Mouse (Mus musculus): Measurements from ENCODE around the gene Emc10. TPM values are rescaled to one million over a fixed set of nuclear protein-coding genes. Genes with fewer than 3 reads are reported as not detected.

Emc10 gene
- polyA plus RNA-seq, 1 experiment from 2014 or later, result 133 TPM

DNA sequence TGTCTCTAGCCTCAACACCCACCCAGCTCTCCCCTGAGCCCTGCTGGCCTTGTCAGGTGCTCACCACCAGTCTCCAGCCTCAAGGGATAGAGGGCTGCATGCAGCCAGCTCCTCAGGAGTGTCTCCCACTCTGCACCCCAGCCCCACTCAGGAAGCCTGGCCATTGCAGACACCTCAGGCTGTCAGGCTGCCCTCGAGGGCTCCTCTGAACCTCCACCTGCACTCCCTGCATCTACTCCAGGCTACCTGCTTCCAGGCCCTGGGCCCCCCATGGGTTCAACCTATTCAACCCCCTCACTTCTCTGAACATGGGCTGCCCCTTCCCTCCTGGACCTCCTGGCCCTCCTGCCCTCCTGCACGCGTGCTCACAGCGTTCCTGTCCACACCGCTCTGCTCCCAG is 4.9 kb downstream of the Emc10 start:
- ATAC-seq (ENCODE audit: insufficient read depth) (no peak), DNase-seq (no peak)
- peaks cover 48% of the 10 kb centered on the region for H3K36me3 ChIP-seq (ENCODE audit: insufficient read depth)
- H3K9ac ChIP-seq, result no peak overlapping the region
- TF ChIP-seq CTCF (IDR thresholded peaks at IDR 0.05; ENCODE audit: low read depth), result no peak
- no peak overlapping the region for H3K4me2 ChIP-seq
- H3K27me3 ChIP-seq (ENCODE audit: insufficient read depth, low read length), result no peaks in the 10 kb centered on the region
- H3K27ac ChIP-seq (ENCODE audit: low read depth), result no peak overlapping the region
- no peaks in the 10 kb centered on the region for H3K9me3 ChIP-seq (ENCODE audit: low read depth, low read length)
- H3K4me3 ChIP-seq (ENCODE audit: low read depth, low read length), result no peak overlapping the region
- H3K4me1 ChIP-seq (ENCODE audit: insufficient read depth), result peaks cover 7% of the 10 kb centered on the region
- 95% methylated on average over 5 of the region's 5 CpGs for WGBS

- DNase-seq (no peak), ATAC-seq (ENCODE audit: insufficient read depth) (no peak)
- H3K9ac ChIP-seq, result no peak overlapping the region
- H3K9me3 ChIP-seq (ENCODE audit: low read depth, low read length), result no peaks in the 10 kb centered on the region
- 89% methylated on average over 4 of the region's 4 CpGs for WGBS
- H3K4me2 ChIP-seq, result no peak overlapping the region
- no peak overlapping the region for H3K4me3 ChIP-seq (ENCODE audit: low read depth, low read length)
- TF ChIP-seq CTCF (IDR thresholded peaks at IDR 0.05; ENCODE audit: low read depth), result no peak
- peaks cover 2% of the 10 kb centered on the region; the same call in 1 of the 2 replicates for H3K4me1 ChIP-seq (ENCODE audit: insufficient read depth)
- peaks cover 48% of the 10 kb centered on the region for H3K36me3 ChIP-seq (ENCODE audit: insufficient read depth)
- H3K27ac ChIP-seq (ENCODE audit: low read depth), result no peak overlapping the region
- H3K27me3 ChIP-seq (ENCODE audit: insufficient read depth, low read length), result no peaks in the 10 kb centered on the region
Observed at GRCm38 (mm10) chr7:44490281-44490680, 6.0 kb downstream of the Emc10 start.

- Histone ChIP-seq H3K4me3 (ENCODE audit: low read depth, low read length) (no peak overlapping the region), H3K4me2 (no peak overlapping the region), H3K27ac (ENCODE audit: low read depth) (no peak overlapping the region), H3K27me3 (ENCODE audit: insufficient read depth, low read length) (no peaks in the 10 kb centered on the region), H3K9me3 (ENCODE audit: low read depth, low read length) (no peaks in the 10 kb centered on the region), H3K9ac (no peak overlapping the region), H3K36me3 (ENCODE audit: insufficient read depth) (peaks cover 45% of the 10 kb centered on the region), H3K4me1 (ENCODE audit: insufficient read depth) (no peaks in the 10 kb centered on the region)
- ATAC-seq (ENCODE audit: insufficient read depth) (no peak), DNase-seq (no peak)
- WGBS, result 86% methylated on average over 8 of the region's 8 CpGs
- no peak for TF ChIP-seq CTCF (IDR thresholded peaks at IDR 0.05; ENCODE audit: low read depth)
Observed at GRCm38 (mm10) chr7:44488545-44488944, 7.8 kb downstream of the Emc10 start.

- Histone ChIP-seq H3K4me1 (ENCODE audit: insufficient read depth) (no peaks in the 10 kb centered on the region), H3K9ac (no peak overlapping the region), H3K4me3 (ENCODE audit: low read depth, low read length) (no peak overlapping the region), H3K36me3 (ENCODE audit: insufficient read depth) (peaks cover 42% of the 10 kb centered on the region), H3K9me3 (ENCODE audit: low read depth, low read length) (no peaks in the 10 kb centered on the region), H3K27ac (ENCODE audit: low read depth) (no peak overlapping the region), H3K4me2 (no peak overlapping the region), H3K27me3 (ENCODE audit: insufficient read depth, low read length) (no peaks in the 10 kb centered on the region)
- ATAC-seq (ENCODE audit: insufficient read depth) (no peak), DNase-seq (no peak)
- no peak for TF ChIP-seq CTCF (IDR thresholded peaks at IDR 0.05; ENCODE audit: low read depth)
- 85% methylated on average over 7 of the region's 7 CpGs for WGBS
Observed at GRCm38 (mm10) chr7:44487936-44488335, 8.4 kb downstream of the Emc10 start.

- Histone ChIP-seq H3K4me1 (ENCODE audit: insufficient read depth) (no peaks in the 10 kb centered on the region), H3K4me3 (ENCODE audit: low read depth, low read length) (no peak overlapping the region), H3K4me2 (no peak overlapping the region), H3K27ac (ENCODE audit: low read depth) (no peak overlapping the region), H3K36me3 (ENCODE audit: insufficient read depth) (peaks cover 34% of the 10 kb centered on the region), H3K27me3 (ENCODE audit: insufficient read depth, low read length) (no peaks in the 10 kb centered on the region), H3K9ac (no peak overlapping the region), H3K9me3 (ENCODE audit: low read depth, low read length) (no peaks in the 10 kb centered on the region)
- ATAC-seq (ENCODE audit: insufficient read depth) (no peak), DNase-seq (no peak)
- TF ChIP-seq CTCF (IDR thresholded peaks at IDR 0.05; ENCODE audit: low read depth), result no peak
- WGBS, result 60% methylated on average over 13 of the region's 13 CpGs
Observed at GRCm38 (mm10) chr7:44486927-44487575, 9.3 kb downstream of the Emc10 start.

GRCm38 (mm10) chr7:44485572-44486195 is 10.6 kb downstream of the Emc10 start:
- no peak for ATAC-seq (ENCODE audit: insufficient read depth)
- TF ChIP-seq CTCF (IDR thresholded peaks at IDR 0.05; ENCODE audit: low read depth), result no peak
- no peak overlapping the region for H3K9ac ChIP-seq

DNA sequence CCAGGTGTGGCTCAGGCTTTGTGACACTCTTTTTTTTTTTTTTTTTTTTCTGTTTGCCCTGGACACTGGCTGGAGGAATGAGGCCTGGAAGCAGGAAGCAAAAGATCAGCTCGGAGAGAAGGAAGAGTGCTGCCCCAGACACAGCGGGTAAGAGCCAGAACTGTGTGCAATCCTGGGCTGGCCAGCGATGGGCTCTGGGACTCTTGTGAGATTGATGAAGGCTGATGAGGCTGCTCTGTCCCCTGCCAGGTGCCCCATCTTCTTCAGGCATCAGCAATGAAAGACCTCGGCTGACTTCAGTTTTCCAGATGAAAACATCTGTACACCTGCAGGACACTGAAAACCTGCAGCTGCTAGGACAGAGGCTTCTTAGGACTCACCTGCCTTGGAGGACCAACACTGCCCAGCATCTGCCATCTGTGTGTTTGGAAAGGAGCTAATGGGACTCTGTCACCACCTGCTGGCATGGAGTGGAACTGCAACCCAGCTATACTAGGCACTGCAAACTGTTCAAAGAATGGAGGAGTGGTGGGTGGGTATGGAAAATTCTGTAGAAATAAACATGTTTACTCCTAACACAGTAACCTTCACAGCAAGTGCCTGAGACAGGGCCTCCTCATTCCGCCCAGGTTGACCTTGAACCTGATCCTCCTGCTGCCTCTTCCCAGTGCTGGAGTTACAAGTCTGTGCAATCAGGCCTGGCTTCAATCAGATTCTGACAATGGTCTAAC is 11.3 kb downstream of the Emc10 start:
- Histone ChIP-seq H3K9ac (no peak overlapping the region), H3K9me3 (ENCODE audit: low read depth, low read length) (no peaks in the 10 kb centered on the region), H3K4me1 (ENCODE audit: insufficient read depth) (no peaks in the 10 kb centered on the region), H3K27ac (ENCODE audit: low read depth) (no peak overlapping the region), H3K4me2 (no peak overlapping the region), H3K27me3 (ENCODE audit: insufficient read depth, low read length) (no peaks in the 10 kb centered on the region), H3K4me3 (ENCODE audit: low read depth, low read length) (no peak overlapping the region), H3K36me3 (ENCODE audit: insufficient read depth) (peaks cover 14% of the 10 kb centered on the region)
- TF ChIP-seq CTCF (IDR thresholded peaks at IDR 0.05; ENCODE audit: low read depth), result peak; percentile 99
- 38% methylated on average over 5 of the region's 5 CpGs for WGBS
- peak; percentile 91 for DNase-seq
- ATAC-seq (ENCODE audit: insufficient read depth), result peak; percentile 65; the same call in 1 of the 2 replicates

More at GRCm38 (mm10) chr7:44485572-44486195, 10.6 kb downstream of the Emc10 start:
- H3K4me1 ChIP-seq (ENCODE audit: insufficient read depth), result no peaks in the 10 kb centered on the region
- DNase-seq, result no peak
- no peaks in the 10 kb centered on the region for H3K27me3 ChIP-seq (ENCODE audit: insufficient read depth, low read length)
- no peaks in the 10 kb centered on the region for H3K9me3 ChIP-seq (ENCODE audit: low read depth, low read length)
- no peak overlapping the region for H3K4me3 ChIP-seq (ENCODE audit: low read depth, low read length)
- no peak overlapping the region for H3K27ac ChIP-seq (ENCODE audit: low read depth)
- H3K4me2 ChIP-seq, result no peak overlapping the region
- peaks cover 20% of the 10 kb centered on the region for H3K36me3 ChIP-seq (ENCODE audit: insufficient read depth)
- WGBS, result 60% methylated on average over 7 of the region's 7 CpGs
